In the genomic region with DNA sequence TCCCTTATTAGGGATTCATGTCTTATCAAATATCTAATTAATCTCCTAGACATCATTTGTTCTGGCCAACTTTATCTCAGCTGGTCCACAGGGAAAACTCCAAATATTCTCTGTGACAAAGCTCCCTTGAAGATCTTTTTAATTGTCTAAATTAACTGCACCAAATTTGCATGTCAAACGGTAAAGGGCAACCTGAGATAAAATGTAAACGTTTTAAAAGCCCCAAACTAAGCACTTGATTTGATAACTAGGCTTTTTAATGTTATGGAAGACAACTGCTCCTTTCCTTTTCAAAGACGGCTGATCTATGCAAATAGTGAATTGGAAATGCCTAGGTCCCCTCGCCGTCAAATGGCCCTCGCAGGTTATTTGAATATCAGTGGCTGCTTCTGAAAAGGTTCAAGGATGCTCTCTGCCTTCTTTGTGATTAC, we compare ENCODE assay signal across 13 mouse cellular contexts. TPM values are rescaled to one million over a fixed set of nuclear protein-coding genes. Genes with fewer than 3 reads are reported as not detected.
DNase-seq lines count a peak whose midpoint lies in the region; ATAC-seq and TF ChIP-seq lines count a peak whose summit lies in the region.
"Had no signal": no experiment of that assay in that cellular context is flagged by ENCODE, and none has a peak within 500 bp of the region (broad histone marks: within the 10 kb centered on the region; RNA-seq: fewer than 3 reads in every experiment).

No protein-coding gene starts in this region.

- no peak for TF ChIP-seq CTCF in kidney, postnatal 0 days (IDR thresholded peaks at IDR 0.05; ENCODE audit: low read depth)

- no peak overlapping the region for H3K4me3 ChIP-seq in kidney, postnatal 0 days (replicated peaks; ENCODE audit: low read depth, low read length)
- H3K4me3 ChIP-seq in embryonic facial prominence, embryonic 10.5 days, result no peak overlapping the region
- H3K4me3 ChIP-seq in hindbrain, embryonic 14.5 days (replicated peaks; ENCODE audit: low read length), result no peak overlapping the region

- no peaks in the 10 kb centered on the region for H3K9me3 ChIP-seq in kidney, postnatal 0 days (replicated peaks; ENCODE audit: low read length)
- H3K9me3 ChIP-seq in embryonic facial prominence, embryonic 10.5 days, result no peaks in the 10 kb centered on the region
- no peaks in the 10 kb centered on the region for H3K9me3 ChIP-seq in hindbrain, embryonic 14.5 days (ENCODE audit: control insufficient read depth, low read length)

- peak; percentile 45 for DNase-seq in kidney, postnatal 0 days (ENCODE audit: low spot score)
- DNase-seq in kidney, postnatal 36 days, result no peak
- DNase-seq in embryonic facial prominence, embryonic 10.5 days (ENCODE audit: low spot score), result peak; percentile 35
- DNase-seq in hindbrain, embryonic 14.5 days (ENCODE audit: low spot score), result peak; percentile 51
- DNase-seq in naive thymus-derived CD4-positive, alpha-beta T cell, adult 2 months (ENCODE audit: low read depth), result peak; percentile 39
- no peak for DNase-seq in natural killer cell, adult 2 months (ENCODE audit: low spot score in 2 of 2)
- no peak for DNase-seq in ovary, postnatal 10 days (ENCODE audit: low spot score)
- no peak for DNase-seq in ovary, postnatal 14 days (ENCODE audit: low spot score)
- DNase-seq: kidney, adult 11 months; lung, postnatal 14 days had no signal

- ATAC-seq in kidney, postnatal 0 days (replicated peaks; ENCODE audit: low FRiP score, low read depth), result no peak
- no peak for ATAC-seq in hindbrain, embryonic 14.5 days (ENCODE audit: low FRiP score)
- ATAC-seq: activated CD4-positive, CD25-positive, alpha-beta regulatory T cell, adult 4 months had no signal

- no peaks in the 10 kb centered on the region for H3K36me3 ChIP-seq in kidney, postnatal 0 days (ENCODE audit: insufficient read depth, low read length)
- H3K36me3 ChIP-seq in embryonic facial prominence, embryonic 10.5 days (replicated peaks), result no peaks in the 10 kb centered on the region
- H3K36me3 ChIP-seq in hindbrain, embryonic 14.5 days (replicated peaks; ENCODE audit: control insufficient read depth, insufficient read depth), result no peaks in the 10 kb centered on the region

- peaks cover 58% of the 10 kb centered on the region for H3K27me3 ChIP-seq in kidney, postnatal 0 days (ENCODE audit: insufficient read depth, low read length)
- peaks cover 100% of the 10 kb centered on the region for H3K27me3 ChIP-seq in embryonic facial prominence, embryonic 10.5 days (replicated peaks; ENCODE audit: low read depth, poor library complexity, severe bottlenecking)
- peaks cover 71% of the 10 kb centered on the region for H3K27me3 ChIP-seq in hindbrain, embryonic 14.5 days (ENCODE audit: control insufficient read depth, insufficient read depth, low read length)

- peaks cover 32% of the 10 kb centered on the region for H3K4me1 ChIP-seq in kidney, postnatal 0 days (replicated peaks; ENCODE audit: insufficient read depth, low read length)
- peaks cover 70% of the 10 kb centered on the region for H3K4me1 ChIP-seq in embryonic facial prominence, embryonic 10.5 days
- peaks cover 15% of the 10 kb centered on the region for H3K4me1 ChIP-seq in hindbrain, embryonic 14.5 days (replicated peaks; ENCODE audit: control insufficient read depth, insufficient read depth, low read length)

- H3K9ac ChIP-seq in kidney, postnatal 0 days (ENCODE audit: low read depth, low read length), result no peak overlapping the region
- no peak overlapping the region for H3K9ac ChIP-seq in hindbrain, embryonic 14.5 days

- no peak overlapping the region for H3K4me2 ChIP-seq in kidney, postnatal 0 days (ENCODE audit: low read length)
- no peak overlapping the region for H3K4me2 ChIP-seq in hindbrain, embryonic 14.5 days (replicated peaks)
- H3K4me2 ChIP-seq: heart, embryonic 11.5 days had no signal

- WGBS in kidney, postnatal 0 days, result 1% methylated on average over 6 of the region's 6 CpGs
- under 1% methylated on average over 6 of the region's 6 CpGs for WGBS in embryonic facial prominence, embryonic 10.5 days
- under 1% methylated on average over 6 of the region's 6 CpGs for WGBS in hindbrain, embryonic 14.5 days

- no peak overlapping the region for H3K27ac ChIP-seq in kidney, postnatal 0 days
- H3K27ac ChIP-seq in embryonic facial prominence, embryonic 10.5 days (replicated peaks), result no peak overlapping the region
- no peak overlapping the region for H3K27ac ChIP-seq in hindbrain, embryonic 14.5 days

RNA-seq across cellular contexts. Expression of gene Sp9, which starts 4.4 kb away (rescaled TPM):
- not detected in 2 replicates for polyA plus RNA-seq in kidney, postnatal 0 days (2015; fragmentation: Nextera tagmentation; extraction: Ambion mirVana)
- polyA plus RNA-seq in embryonic facial prominence, embryonic 10.5 days (2016; fragmentation: Nextera tagmentation; extraction: Ambion mirVana), result 0.39 and 0.67 TPM in 2 replicates
- polyA plus RNA-seq in hindbrain, embryonic 14.5 days (2014; fragmentation: Nextera tagmentation; extraction: Ambion mirVana), result 1.3 and 1.9 TPM in 2 replicates
- polyA plus RNA-seq: activated CD4-positive, CD25-positive, alpha-beta regulatory T cell, adult 4 months; stomach, embryonic 16.5 days had no signal

RNA-seq across cellular contexts. Expression of gene Scrn3, which starts 36.2 kb away (rescaled TPM):
- polyA plus RNA-seq in kidney, postnatal 0 days (2015; fragmentation: Nextera tagmentation; extraction: Ambion mirVana), result 15.9 TPM in 2 replicates
- 14.7 and 15.3 TPM in 2 replicates for polyA plus RNA-seq in embryonic facial prominence, embryonic 10.5 days (2016; fragmentation: Nextera tagmentation; extraction: Ambion mirVana)
- polyA plus RNA-seq in hindbrain, embryonic 14.5 days (2014; fragmentation: Nextera tagmentation; extraction: Ambion mirVana), result 6.9 and 7.0 TPM in 2 replicates

RNA-seq across cellular contexts. Expression of gene Cir1, which starts 36.3 kb away (rescaled TPM):
- polyA plus RNA-seq in kidney, postnatal 0 days (2015; fragmentation: Nextera tagmentation; extraction: Ambion mirVana), result 28.5 and 33.8 TPM in 2 replicates
- 16.8 and 18.0 TPM in 2 replicates for polyA plus RNA-seq in embryonic facial prominence, embryonic 10.5 days (2016; fragmentation: Nextera tagmentation; extraction: Ambion mirVana)
- 26.5 and 28.0 TPM in 2 replicates for polyA plus RNA-seq in hindbrain, embryonic 14.5 days (2014; fragmentation: Nextera tagmentation; extraction: Ambion mirVana)

RNA-seq across cellular contexts. Expression of gene Ola1, which starts 57.4 kb away (rescaled TPM):
- 69.5 and 73.4 TPM in 2 replicates for polyA plus RNA-seq in kidney, postnatal 0 days (2015; fragmentation: Nextera tagmentation; extraction: Ambion mirVana)
- polyA plus RNA-seq in embryonic facial prominence, embryonic 10.5 days (2016; fragmentation: Nextera tagmentation; extraction: Ambion mirVana), result 100 and 101 TPM in 2 replicates
- polyA plus RNA-seq in hindbrain, embryonic 14.5 days (2014; fragmentation: Nextera tagmentation; extraction: Ambion mirVana), result 100 and 103 TPM in 2 replicates

Comparison
In these comparisons a context has a peak if more than half of its experiments do, and no peak if none do; other contexts are left out.
1. DNase-seq: peak in kidney, postnatal 0 days (single experiment), embryonic facial prominence, embryonic 10.5 days (single experiment), hindbrain, embryonic 14.5 days (single experiment) and naive thymus-derived CD4-positive, alpha-beta T cell, adult 2 months (single experiment); none in kidney, postnatal 36 days (0 of 2), natural killer cell, adult 2 months (0 of 2), ovary, postnatal 10 days (single experiment) and ovary, postnatal 14 days (single experiment).